Mouse (Mus musculus) liver, postnatal 0 days (tissue): ENCODE measurements around the gene Cd300lb.

Source experiments
- CTCF ChIP-seq: sonication (generic); IDR thresholded peaks from 2 replicates; pipeline ENCODE4 v1.5.1; 2016; ENCODE audit warnings: antibody characterized with exemption, low read depth
- EP300 ChIP-seq: IDR thresholded peaks from 2 replicates; pipeline ENCODE4 v1.6.1; 2016; ENCODE audit warnings: antibody characterized with exemption, low read depth, mild to moderate bottlenecking

GRCm38 (mm10) chr11:114912847-114913246 is 21.3 kb downstream of the Cd300lb start:
- TF ChIP-seq CTCF, result peak; percentile 88
- no peak for TF ChIP-seq EP300
